Mouse (Mus musculus): ENCODE results near the gene 6030452D12Rik. TPM values are rescaled to one million over a fixed set of nuclear protein-coding genes. Genes with fewer than 3 reads are reported as not detected.

6030452D12Rik gene
- total RNA-seq (2021) = not detected
- long read RNA-seq, experiment 1 = 0 reads
- long read RNA-seq, experiment 2 = 0 reads

- no peak within 1 kb of the TSS for H3K27ac ChIP-seq
- TF ChIP-seq CTCF (IDR thresholded peaks at IDR 0.05) = no peak
- intact Hi-C loops (cut with DNase I) = no loop called here
- no peak for DNase-seq (ENCODE audit: extremely low spot score in 1 of 2, low spot score in 2 of 2)
- H3K4me3 ChIP-seq = no peak within 1 kb of the TSS
These were observed at the start of gene 6030452D12Rik for GRCm38 (mm10) chr8:106500018-106500685. Gene 6030452D12Rik, plus strand, starts transcription at chr8:106500522.

DNA sequence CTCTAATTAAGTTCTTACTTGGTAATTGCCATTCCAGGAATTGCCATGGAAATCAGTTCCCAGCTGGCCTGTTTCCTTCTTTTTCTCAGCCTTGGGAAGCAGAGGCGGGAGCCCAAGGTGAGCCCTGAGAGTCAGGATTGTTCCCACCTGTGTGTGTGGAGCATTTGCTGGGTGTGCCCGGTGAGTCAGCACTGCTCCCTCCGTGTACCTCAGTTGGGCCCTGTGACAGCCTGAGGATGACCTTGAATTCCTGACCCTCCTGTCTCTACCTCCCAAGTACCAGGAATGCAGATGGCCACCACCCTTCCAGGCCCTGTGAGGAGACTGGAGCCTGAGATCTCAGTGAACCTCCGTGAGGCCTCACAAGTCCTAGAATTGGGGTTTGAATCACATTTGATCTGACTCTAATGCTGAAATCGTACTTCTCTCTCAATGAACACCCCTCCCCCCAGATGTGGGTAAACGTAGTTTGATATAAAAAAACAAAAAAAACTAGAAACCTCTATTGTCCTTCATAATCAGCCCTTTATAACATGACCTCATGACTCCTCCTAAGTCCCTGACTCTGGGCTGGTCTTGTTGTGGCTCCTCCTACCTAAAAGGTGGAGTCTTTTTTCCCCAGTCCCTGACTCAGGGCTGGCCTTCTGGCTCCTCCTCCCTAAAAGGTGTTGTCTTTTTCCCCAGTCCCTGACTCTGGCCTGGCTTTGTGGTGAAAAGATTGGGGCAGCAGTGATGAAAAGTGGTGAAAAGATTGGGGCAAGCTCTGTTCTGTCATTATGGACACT, 48.8 kb upstream of the 6030452D12Rik start:
- intact Hi-C loops (cut with DNase I) = no loop called here
- Histone ChIP-seq H3K4me3 (no peak overlapping the region), H3K27ac (no peak overlapping the region)
- no peak for TF ChIP-seq CTCF (IDR thresholded peaks at IDR 0.05)
- DNase-seq (ENCODE audit: extremely low spot score in 1 of 2, low spot score in 2 of 2) = no peak

DNA sequence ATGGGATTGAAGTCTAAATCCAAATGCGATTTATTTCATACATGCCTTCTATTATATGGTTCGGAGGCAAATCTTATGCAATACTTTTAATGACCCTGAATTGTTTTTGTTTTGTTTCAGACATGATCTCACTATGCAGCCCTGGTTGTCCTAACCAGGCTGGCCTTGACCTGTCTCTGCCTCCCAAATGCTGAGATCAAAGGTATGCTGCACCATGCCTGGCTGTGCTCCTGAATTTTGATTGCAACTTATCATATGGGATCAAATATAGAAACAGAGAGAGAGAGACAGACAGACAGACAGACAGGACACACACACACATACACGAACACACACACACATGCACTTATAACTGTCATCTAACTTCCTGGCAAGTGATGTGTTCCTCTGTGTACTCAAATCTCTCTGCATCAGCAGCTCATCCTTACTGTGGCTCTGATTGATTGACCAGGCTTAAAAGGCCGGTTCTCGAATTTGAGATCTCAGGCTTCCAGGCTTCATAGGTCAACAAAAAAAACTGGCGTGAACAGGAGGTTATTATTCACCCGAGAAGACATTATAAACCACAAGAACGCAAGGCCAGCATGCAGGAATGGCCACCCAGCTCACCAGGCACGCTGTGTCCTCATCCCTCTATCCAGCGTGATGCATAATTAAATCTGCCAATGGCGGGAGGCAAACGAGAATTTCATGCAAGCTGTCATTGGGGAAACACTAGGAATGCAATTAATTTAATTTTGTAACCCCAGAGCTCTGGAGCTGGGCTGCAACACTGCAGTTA, 47.4 kb upstream of the 6030452D12Rik start:
- DNase-seq (ENCODE audit: extremely low spot score in 1 of 2, low spot score in 2 of 2) = no peak
- H3K4me3 ChIP-seq = no peak overlapping the region
- no peak for TF ChIP-seq CTCF (IDR thresholded peaks at IDR 0.05)
- intact Hi-C loops (cut with DNase I) = no loop called here
- H3K27ac ChIP-seq = no peak overlapping the region

DNA sequence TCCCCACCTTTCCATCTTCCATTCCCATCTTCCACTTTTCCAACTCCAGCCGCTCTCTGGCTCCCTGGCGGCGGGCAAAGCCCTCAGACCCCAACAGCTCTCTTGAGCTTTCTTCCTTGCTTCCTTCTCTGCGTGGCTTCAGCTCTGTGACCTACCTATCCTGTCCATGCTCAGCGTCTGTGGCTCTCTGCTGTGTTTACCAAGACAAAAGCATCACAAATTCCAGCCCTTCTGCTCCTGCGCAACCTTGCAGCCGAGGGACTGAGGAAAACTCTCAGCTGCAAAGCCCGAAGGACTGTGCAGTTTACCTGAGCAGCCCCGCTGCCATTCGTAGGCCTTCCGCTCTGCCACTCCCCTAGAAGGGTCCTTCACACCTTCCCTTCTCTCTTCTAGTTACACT, 46.3 kb upstream of the 6030452D12Rik start:
- no peak for DNase-seq (ENCODE audit: extremely low spot score in 1 of 2, low spot score in 2 of 2)
- Histone ChIP-seq H3K4me3 (no peak overlapping the region), H3K27ac (no peak overlapping the region)
- no peak for TF ChIP-seq CTCF (IDR thresholded peaks at IDR 0.05)
- intact Hi-C loops (cut with DNase I) = no loop called here

- DNase-seq (ENCODE audit: extremely low spot score in 1 of 2, low spot score in 2 of 2) = no peak
- no peak overlapping the region for H3K27ac ChIP-seq
- no peak overlapping the region for H3K4me3 ChIP-seq
- TF ChIP-seq CTCF (IDR thresholded peaks at IDR 0.05) = no peak
- intact Hi-C loops (cut with DNase I) = no loop called here
These were observed 38.2 kb upstream of the 6030452D12Rik start for GRCm38 (mm10) chr8:106462131-106462530.

DNA sequence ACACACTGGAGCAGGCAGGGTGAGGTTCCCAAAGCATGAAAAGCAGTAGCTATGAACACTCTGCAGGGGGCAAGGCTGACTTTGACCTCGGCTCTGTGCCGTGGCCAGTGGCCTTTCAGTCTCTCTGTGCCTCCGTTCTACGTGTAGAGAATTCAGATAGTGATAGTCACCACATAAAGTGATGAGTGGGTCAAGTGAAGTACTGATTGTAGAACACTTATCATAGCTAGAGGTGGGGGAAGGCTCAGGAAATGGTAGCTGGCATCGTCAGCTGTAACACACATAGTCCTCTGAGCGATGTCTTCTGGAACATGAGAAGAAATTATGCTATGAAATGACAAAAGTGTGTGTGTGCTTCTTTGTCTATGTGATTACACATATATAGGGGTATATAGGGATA, 36.5 kb upstream of the 6030452D12Rik start:
- Histone ChIP-seq H3K4me3 (no peak overlapping the region), H3K27ac (no peak overlapping the region)
- intact Hi-C loops (cut with DNase I) = no loop called here
- DNase-seq (ENCODE audit: extremely low spot score in 1 of 2, low spot score in 2 of 2) = no peak
- no peak for TF ChIP-seq CTCF (IDR thresholded peaks at IDR 0.05)

GRCm38 (mm10) chr8:106469485-106469884, 30.8 kb upstream of the 6030452D12Rik start:
- no peak overlapping the region for H3K4me3 ChIP-seq
- no peak for TF ChIP-seq CTCF (IDR thresholded peaks at IDR 0.05)
- no peak for DNase-seq (ENCODE audit: extremely low spot score in 1 of 2, low spot score in 2 of 2)
- intact Hi-C loops (cut with DNase I) = no loop called here
- H3K27ac ChIP-seq = no peak overlapping the region

GRCm38 (mm10) chr8:106474001-106474400, 26.3 kb upstream of the 6030452D12Rik start:
- no peak for TF ChIP-seq CTCF (IDR thresholded peaks at IDR 0.05)
- no peak for DNase-seq (ENCODE audit: extremely low spot score in 1 of 2, low spot score in 2 of 2)
- H3K4me3 ChIP-seq = no peak overlapping the region
- no peak overlapping the region for H3K27ac ChIP-seq
- intact Hi-C loops (cut with DNase I) = no loop called here

DNA sequence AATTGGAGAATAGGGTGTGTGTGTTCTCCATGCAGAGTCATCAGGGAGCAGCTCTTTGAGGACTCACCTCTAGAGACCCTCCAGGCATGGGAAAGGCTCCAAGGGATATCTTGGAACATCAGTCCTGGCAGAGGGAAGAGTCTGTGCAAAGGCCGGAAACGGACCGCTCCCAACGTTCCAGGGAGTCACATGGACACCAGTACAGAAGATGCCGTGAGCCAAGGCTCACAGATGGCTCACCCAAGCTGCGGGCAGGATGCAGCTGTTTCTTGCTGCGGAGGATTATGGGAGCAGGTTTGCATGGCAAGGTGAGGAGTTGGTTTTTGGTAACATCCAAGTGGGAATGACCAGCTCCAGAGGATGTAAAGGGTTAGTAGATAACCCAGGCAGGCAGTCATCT, 3.9 kb downstream of the 6030452D12Rik start:
- DNase-seq (ENCODE audit: extremely low spot score in 1 of 2, low spot score in 2 of 2) = no peak

DNA sequence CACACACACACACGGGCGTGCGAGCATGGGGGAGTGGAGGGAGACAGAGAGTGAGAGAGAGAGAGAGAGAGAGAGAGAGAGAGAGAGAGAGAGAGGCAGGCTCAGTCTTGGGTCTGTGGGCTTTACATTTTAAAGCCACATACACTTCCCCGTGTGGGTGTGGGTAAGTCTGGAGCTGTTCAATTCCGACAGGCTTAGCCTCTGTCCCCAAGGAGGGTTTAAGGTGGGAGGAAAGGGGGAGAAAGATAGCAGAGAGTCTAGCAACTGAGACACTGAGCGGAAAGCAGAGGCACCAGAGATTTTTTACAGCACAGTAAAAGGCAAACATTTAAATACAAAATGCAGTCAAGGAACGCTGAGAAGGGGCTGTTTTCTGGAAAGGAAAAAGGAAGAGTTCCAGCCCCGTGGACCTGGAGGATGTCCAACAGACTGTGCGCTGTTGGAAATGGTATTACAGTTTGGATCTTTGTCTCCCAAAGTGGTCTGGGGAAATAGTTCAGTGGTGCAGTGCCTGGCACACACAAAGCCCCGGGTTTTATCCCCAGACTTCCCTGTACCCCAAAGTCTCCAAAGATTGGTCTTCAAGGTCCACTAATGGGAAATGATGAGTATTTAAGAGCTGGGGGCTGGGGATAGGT, 5.1 kb downstream of the 6030452D12Rik start:
- Histone ChIP-seq H3K27ac (no peak overlapping the region), H3K4me3 (no peak overlapping the region)
- no peak for DNase-seq (ENCODE audit: extremely low spot score in 1 of 2, low spot score in 2 of 2)
- intact Hi-C loops (cut with DNase I) = no loop called here
- TF ChIP-seq CTCF (IDR thresholded peaks at IDR 0.05) = no peak

More for the DNA sequence above, 3.9 kb downstream of the 6030452D12Rik start:
- Histone ChIP-seq H3K4me3 (no peak overlapping the region), H3K27ac (no peak overlapping the region)
- intact Hi-C loops (cut with DNase I) = no loop called here
- TF ChIP-seq CTCF (IDR thresholded peaks at IDR 0.05) = no peak

DNA sequence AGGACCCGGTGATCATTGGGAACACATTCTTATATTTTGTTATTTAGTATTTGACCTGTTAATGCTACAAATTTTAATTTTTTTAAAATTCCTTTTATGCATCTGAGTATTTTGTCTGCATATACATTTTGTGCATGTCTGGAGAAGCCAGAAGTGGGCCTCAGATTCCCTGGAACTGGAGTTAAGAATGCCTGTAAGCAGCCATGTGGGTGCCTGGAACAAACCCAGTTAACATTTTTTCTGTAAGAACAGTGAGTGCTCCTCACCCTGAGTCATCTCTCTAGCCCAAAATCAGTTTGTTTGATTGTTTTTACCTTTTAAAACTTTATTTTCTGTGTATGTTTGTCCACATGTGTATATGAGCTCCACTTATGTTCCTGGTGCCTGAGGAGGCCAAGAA, 5.8 kb downstream of the 6030452D12Rik start:
- Histone ChIP-seq H3K4me3 (no peak overlapping the region), H3K27ac (no peak overlapping the region)
- TF ChIP-seq CTCF (IDR thresholded peaks at IDR 0.05) = no peak
- DNase-seq (ENCODE audit: extremely low spot score in 1 of 2, low spot score in 2 of 2) = no peak
- intact Hi-C loops (cut with DNase I) = no loop called here
